Mouse (Mus musculus) heart, embryonic 14.5 days (tissue): ENCODE results near the gene Chrna9. TPM values are rescaled to one million over a fixed set of nuclear protein-coding genes. Genes with fewer than 3 reads are reported as not detected.

Experiments
- ATAC-seq: fragments of 200-750 bp; cut with Nextera tagmentation; 2 replicates; pipeline ENCODE4 v1.8.0; 2017; ENCODE audit warnings: low read depth, moderate TSS enrichment; ENCODE audit not compliant: insufficient number of reproducible peaks, insufficient read depth, low FRiP score
- H3K27ac ChIP-seq, 2 experiments: fragments of 200-500 bp in 1 of 2; fragments of 300-500 bp in 1 of 2; sonication (generic) in 1 of 2; replicated peaks in 1 of 2; 2 replicates each; pipeline ENCODE4 v1.5.1; 2012 to 2014; ENCODE audit warnings: low read depth in 2 of 2, low read length in 2 of 2, control low read depth in 1 of 2, mild to moderate bottlenecking in 1 of 2, mixed read lengths in 1 of 2; ENCODE audit not compliant: control insufficient read depth in 1 of 2, insufficient read depth in 1 of 2
- H3K27me3 ChIP-seq: fragments of 300-500 bp; sonication (generic); 2 replicates; pipeline ENCODE4 v1.6.1; 2014; ENCODE audit warnings: mild to moderate bottlenecking, low read length, control low read depth; ENCODE audit not compliant: control insufficient read depth, insufficient read depth
- H3K36me3 ChIP-seq: fragments of 300-500 bp; sonication (generic); 2 replicates; pipeline ENCODE4 v1.6.1; 2014; ENCODE audit warnings: mild to moderate bottlenecking, control low read depth, low read length, mixed read lengths; ENCODE audit not compliant: control insufficient read depth, insufficient read depth
- H3K4me1 ChIP-seq, 2 experiments: fragments of 200-500 bp in 1 of 2; fragments of 300-500 bp in 1 of 2; sonication (generic) in 1 of 2; 2 replicates each; pipeline ENCODE4 v1.6.1; 2012 to 2014; ENCODE audit warnings: low read length in 2 of 2, control low read depth in 1 of 2, mixed read lengths in 1 of 2; ENCODE audit not compliant: control insufficient read depth in 2 of 2, insufficient read depth in 2 of 2
- H3K4me2 ChIP-seq: fragments of 300-500 bp; sonication (generic); 2 replicates; pipeline ENCODE4 v1.6.1; 2014; ENCODE audit warnings: mild to moderate bottlenecking, low read length
- H3K4me3 ChIP-seq, 2 experiments: fragments of 200-500 bp in 1 of 2; fragments of 300-500 bp in 1 of 2; sonication (generic) in 1 of 2; 2 replicates each; pipeline ENCODE4 v1.5.1; 2012 to 2014; ENCODE audit warnings: low read length in 2 of 2, mild to moderate bottlenecking in 2 of 2, control low read depth in 1 of 2, low read depth in 1 of 2, moderate library complexity in 1 of 2; ENCODE audit not compliant: control insufficient read depth in 1 of 2, insufficient read depth in 1 of 2
- H3K9ac ChIP-seq: fragments of 300-500 bp; sonication (generic); 2 replicates; pipeline ENCODE4 v1.6.1; 2014; ENCODE audit warnings: mild to moderate bottlenecking, low read length
- H3K9me3 ChIP-seq: fragments of 300-500 bp; sonication (generic); 2 replicates; pipeline ENCODE4 v1.6.1; 2016; ENCODE audit warnings: low read length, control low read depth; ENCODE audit not compliant: control insufficient read depth
- WGBS: fragments of 180-500 bp; shearing (Covaris S2); extraction: QIAGEN DNeasy Blood & Tissue Kit; methylation state at CpG from one replicate; pipeline ENCODE4 v1.1.7; 2014; 5-methylcytosine and 5-hydroxymethylcytosine counted together
- polyA plus RNA-seq: library from polyadenylated mRNA; unstranded; fragments of >200 nt; fragmentation: Nextera tagmentation; extraction: Ambion mirVana; gene quantifications from 2 replicates; pipeline ENCODE4 v1.2.1, GENCODE M21; 2014

Chrna9 gene
- polyA plus RNA-seq, 1 experiment from 2014 or later, result not detected

DNA sequence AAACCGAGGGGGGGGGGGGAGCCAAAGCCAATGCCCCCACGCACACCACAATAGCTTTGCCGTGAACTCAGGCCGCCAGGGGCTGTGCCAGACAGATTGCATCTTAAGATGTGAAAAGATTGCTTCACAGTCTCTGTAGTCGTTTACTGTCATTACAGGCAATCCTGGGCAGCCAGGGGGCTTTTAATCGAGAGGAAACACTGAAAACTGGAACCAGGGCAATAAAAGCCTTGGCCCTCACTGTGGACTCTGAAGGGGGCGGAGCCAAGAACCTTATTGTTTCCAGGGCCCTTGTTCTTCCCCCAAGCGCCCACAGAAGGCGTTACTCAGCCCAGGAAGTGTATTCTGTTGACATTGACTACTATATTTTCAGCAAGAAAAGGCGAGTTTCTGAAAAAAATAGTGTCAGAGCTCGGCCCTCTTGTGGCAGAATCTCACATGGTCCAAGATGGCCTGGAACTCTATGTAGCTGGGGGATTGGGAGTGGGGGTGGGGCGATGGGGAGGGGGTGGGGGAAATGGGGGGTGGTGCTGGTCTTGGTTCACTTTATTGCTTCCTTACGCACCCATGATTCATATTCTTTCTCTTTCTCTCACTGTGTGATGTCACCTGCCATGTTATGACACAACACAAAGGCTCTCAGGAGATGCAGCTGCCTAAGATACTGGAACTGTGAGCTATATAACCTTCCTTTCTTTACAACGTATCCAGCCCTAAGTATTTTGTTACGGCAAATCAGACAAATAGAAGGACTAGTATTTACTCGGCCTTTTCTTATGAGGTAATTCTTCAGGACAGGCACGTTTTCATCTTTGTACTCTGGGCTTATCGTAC is 16.2 kb downstream of the Chrna9 start:
- no peak for ATAC-seq
- Histone ChIP-seq H3K9me3 (no peaks in the 10 kb centered on the region), H3K27me3 (no peaks in the 10 kb centered on the region), H3K9ac (no peak overlapping the region), H3K4me1 (peaks cover 7 to 12% of the 10 kb centered on the region in 2 experiments), H3K4me3 (no peak overlapping the region), H3K27ac (no peak overlapping the region), H3K36me3 (no peaks in the 10 kb centered on the region), H3K4me2 (no peak overlapping the region)
- WGBS, result 79% methylated on average over 18 of the region's 18 CpGs

DNA sequence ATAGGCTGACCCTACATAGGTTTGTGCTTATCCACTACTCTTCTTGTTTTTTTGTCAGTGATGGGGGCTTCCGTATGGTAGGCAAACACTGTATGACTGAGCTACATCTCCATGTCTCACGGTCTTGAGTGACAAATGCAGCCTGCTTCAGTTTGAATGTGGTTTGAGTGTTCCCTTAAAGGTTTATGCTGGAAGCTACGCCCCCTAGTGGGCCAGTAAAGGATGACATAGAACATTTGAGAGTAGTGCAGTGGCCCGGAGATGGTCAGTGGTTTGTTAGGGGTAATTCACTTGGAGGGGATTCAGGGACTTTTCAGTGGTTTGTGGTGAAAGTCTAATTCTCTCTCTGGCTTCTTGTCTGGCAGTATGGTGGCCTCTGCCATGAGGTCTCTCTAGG is 16.8 kb downstream of the Chrna9 start:
- no peaks in the 10 kb centered on the region for H3K27me3 ChIP-seq
- 66% methylated on average over 4 of the region's 4 CpGs for WGBS

DNA sequence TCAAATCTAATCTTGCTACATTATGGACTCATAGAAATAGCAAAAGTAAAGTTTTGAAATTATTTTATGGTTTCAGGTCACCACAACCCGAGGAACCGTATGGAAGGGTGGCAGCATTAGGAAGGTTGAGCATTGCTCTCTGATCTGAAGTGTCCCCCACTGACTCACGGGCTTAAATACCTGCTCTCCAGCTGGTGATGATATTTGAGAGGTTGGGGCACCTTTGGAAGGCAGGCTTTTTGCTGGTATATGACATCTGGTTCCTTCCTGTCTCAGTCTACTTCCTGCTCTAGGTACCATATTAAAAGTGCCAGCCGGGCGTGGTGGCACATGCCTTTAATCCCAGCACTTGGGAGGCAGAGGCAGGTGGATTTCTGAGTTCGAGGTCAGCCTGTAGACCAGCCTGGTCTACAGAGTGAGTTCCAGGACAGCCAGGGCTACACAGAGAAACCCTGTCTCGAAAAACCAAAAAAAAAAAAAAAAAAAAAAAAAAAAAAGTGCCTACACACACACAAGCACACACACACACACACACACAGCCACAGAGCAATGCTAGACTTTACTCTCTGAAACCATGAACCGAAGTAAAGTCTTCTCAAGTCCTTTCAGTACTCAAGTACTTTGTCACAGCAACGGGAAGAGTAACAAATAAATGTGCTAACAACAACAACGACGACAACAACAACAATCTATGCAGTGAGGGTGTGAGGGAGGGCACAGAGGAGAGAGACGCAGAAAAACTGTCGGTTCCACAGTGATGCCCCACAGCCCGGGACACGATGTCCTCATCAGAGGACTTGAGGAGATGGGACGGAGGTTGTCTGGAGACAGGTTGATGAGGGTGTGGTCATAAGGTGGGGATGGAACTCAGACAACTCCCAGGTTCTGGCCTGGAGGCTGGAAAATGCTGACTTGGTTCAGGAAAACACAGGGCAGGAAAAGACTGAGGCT is 19.7 kb downstream of the Chrna9 start:
- H3K36me3 ChIP-seq, result no peaks in the 10 kb centered on the region
- H3K27me3 ChIP-seq, result no peaks in the 10 kb centered on the region
- no peak for ATAC-seq
- no peaks in the 10 kb centered on the region for H3K9me3 ChIP-seq
- peaks cover 7 to 12% of the 10 kb centered on the region in 2 experiments for H3K4me1 ChIP-seq
- peak overlapping the region; percentile 66 for H3K4me2 ChIP-seq
- no peak overlapping the region for H3K4me3 ChIP-seq
- H3K9ac ChIP-seq, result peak overlapping the region; percentile 45
- peak overlapping the region; percentile 34 to 56; a peak in 1 of 4 replicates for H3K27ac ChIP-seq
- WGBS, result 90% methylated on average over 16 of the region's 16 CpGs

More for the DNA sequence above, 16.8 kb downstream of the Chrna9 start:
- Histone ChIP-seq H3K4me3 (no peak overlapping the region), H3K9me3 (no peaks in the 10 kb centered on the region), H3K4me1 (peaks cover 7 to 12% of the 10 kb centered on the region in 2 experiments), H3K36me3 (no peaks in the 10 kb centered on the region), H3K9ac (no peak overlapping the region), H3K27ac (no peak overlapping the region), H3K4me2 (no peak overlapping the region)
- ATAC-seq, result no peak

DNA sequence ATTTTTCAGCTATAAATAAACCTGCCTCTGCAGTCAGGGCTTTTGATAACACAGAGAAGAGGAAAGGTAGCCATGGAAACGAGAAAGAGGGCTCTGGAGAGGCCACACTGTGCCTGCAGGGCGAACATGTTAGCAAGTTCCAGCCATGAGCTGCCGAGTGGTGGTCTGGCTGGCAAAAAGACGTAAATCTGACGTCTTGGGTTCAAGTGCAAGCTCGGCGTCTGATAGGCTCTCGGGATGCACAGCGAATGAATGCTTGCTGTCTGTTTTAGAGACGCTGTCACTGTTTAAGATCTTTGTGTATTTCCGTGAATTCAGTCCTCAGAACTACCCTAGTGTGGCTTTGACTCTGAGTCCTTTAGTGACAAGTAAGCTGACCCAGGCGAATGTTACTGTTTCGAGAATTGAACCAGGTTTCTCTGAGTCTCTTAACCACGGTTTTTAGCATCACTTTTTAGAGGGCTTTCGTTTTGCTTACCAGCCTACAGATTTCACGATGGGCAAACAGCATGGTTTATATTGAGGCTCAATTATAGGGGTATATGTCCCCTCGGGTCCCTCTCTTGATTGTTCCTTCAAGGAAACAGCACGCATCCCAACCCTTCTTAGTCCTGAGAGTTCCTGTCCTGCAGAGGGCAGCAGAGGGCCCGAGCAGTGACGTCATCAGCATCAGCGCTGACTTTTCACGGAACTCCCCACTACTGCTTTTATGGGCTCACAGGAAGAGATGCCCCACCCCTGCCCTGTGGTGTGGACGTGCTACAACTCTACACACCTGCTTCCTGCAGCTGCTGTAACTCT is 20.8 kb downstream of the Chrna9 start:
- H3K4me2 ChIP-seq, result peak overlapping the region; percentile 66
- 23% methylated on average over 23 of the region's 23 CpGs for WGBS
- ATAC-seq, result peak; percentile 58; the same call in 1 of the 2 replicates
- no peaks in the 10 kb centered on the region for H3K36me3 ChIP-seq
- peaks cover 7 to 12% of the 10 kb centered on the region in 2 experiments for H3K4me1 ChIP-seq
- H3K27ac ChIP-seq, result peak overlapping the region; percentile 34 to 56; a peak in 3 of 4 replicates
- peak overlapping the region; percentile 37 to 47 for H3K4me3 ChIP-seq
- H3K9ac ChIP-seq, result peak overlapping the region; percentile 45
- no peaks in the 10 kb centered on the region for H3K9me3 ChIP-seq
- no peaks in the 10 kb centered on the region for H3K27me3 ChIP-seq

DNA sequence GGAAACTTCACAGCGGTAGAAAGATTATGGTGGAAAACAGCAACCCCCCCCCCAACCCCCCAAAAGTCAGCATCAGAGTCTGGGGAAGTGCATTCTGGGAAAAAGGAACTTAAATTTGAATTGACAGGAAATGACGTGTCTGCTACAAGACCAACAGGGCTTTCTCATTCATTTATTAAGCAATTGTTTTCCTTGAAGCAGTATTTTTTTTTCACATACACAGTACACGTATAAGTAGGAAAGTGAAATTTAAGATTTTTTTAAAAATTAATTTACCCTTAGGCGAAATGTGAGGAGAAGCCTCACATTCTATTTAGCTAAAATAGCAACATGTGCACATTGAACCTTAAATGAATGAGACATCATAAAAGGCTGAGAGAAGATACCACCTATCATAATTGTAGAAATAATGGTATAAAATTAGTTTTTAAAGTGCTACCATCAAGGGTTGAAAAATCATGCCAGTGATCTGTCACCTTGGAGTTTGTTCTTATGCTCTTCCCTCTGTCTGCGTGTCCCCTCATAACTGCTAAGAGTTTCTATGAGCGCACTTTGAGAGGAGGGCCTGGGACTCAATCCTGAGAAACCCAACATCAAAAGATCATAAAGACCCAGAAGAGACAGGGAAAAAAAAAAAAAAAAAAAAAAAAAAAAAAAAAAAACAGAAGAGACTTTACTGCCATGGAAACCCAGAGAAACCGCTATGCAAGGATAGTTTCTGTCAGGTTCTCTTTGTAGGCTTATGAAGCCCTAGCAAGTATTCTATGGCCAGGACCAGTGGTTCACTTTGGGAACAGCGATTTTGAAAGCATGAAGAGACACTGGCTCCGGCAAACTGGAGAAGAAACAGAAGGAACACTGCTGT is 21.7 kb downstream of the Chrna9 start:
- Histone ChIP-seq H3K9me3 (no peaks in the 10 kb centered on the region), H3K9ac (peak overlapping the region; percentile 42; the same call in 1 of the 2 replicates), H3K4me2 (peak overlapping the region; percentile 66), H3K27ac (no peak overlapping the region; a peak in 1 of 4 replicates), H3K4me1 (peaks cover 7 to 12% of the 10 kb centered on the region in 2 experiments), H3K36me3 (no peaks in the 10 kb centered on the region), H3K4me3 (peak overlapping the region; percentile 37 to 47), H3K27me3 (no peaks in the 10 kb centered on the region)
- ATAC-seq, result no peak
- WGBS, result 74% methylated on average over 9 of the region's 9 CpGs

DNA sequence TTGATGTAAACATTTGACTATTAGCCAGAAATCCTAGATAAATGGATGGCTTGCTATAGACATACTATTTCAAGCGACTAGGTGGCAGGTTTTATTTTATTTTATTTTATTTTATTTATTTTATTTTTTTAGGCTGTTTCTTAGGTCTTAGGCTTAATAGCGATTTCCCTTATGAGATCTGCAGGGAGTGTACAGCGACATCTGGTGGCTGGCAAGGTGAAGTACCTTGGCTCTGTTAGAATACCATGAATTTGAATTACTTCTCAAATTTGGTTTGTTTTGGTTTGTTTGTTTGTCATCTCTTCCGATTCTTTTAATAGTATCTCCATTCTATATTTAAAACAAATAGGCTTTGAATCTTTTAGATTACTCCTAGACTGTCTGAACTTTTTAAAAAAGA is 23.9 kb downstream of the Chrna9 start:
- WGBS, result 6% methylated on average over 4 of the region's 4 CpGs
- Histone ChIP-seq H3K4me2 (no peak overlapping the region), H3K27ac (no peak overlapping the region), H3K4me1 (peaks cover 7 to 12% of the 10 kb centered on the region in 2 experiments), H3K9ac (no peak overlapping the region), H3K4me3 (no peak overlapping the region), H3K36me3 (no peaks in the 10 kb centered on the region), H3K9me3 (no peaks in the 10 kb centered on the region), H3K27me3 (no peaks in the 10 kb centered on the region)
- no peak for ATAC-seq
